Mouse (Mus musculus): ENCODE data around the gene Ino80d. TPM values are rescaled to one million over a fixed set of nuclear protein-coding genes. Genes with fewer than 3 reads are reported as not detected.

Gene Ino80d
- polyA plus RNA-seq, 1 experiment from 2014 or later: 12.2 TPM

DNA sequence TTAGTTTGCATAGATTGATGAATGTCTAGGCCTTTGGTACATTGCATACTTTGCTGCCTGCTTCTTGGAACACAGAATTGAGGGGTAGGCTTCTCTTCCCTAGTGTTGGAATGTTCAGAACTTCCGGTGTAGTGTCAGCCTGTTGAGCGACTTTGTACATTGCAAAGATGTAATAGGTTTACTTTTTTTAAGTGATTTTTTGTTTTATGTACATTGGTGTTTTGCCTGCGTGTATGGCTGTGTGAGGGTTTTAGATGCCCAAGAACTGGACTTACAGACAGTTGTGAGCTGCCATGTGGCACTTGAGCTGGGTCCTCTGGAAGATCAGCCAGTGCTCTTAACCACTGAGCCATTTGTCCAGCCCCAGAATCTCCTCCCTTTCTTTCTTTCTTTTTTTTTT is 1.1 kb upstream of the Ino80d start:
- Histone ChIP-seq H3K9me3 (ENCODE audit: control insufficient read depth, low read length) (no peaks in the 10 kb centered on the region), H3K36me3 (ENCODE audit: control insufficient read depth, insufficient read depth, low read length) (peaks cover 30% of the 10 kb centered on the region), H3K4me2 (ENCODE audit: low read length) (peak overlapping the region; percentile 87), H3K27me3 (ENCODE audit: control insufficient read depth, insufficient read depth, low read length) (no peaks in the 10 kb centered on the region), H3K4me1 (ENCODE audit: control insufficient read depth in 2 of 2, insufficient read depth in 2 of 2, low read length in 2 of 2) (peaks cover 4 to 12% of the 10 kb centered on the region in 2 experiments; a peak in 3 of 4 replicates), H3K4me3 (ENCODE audit: control insufficient read depth in 1 of 2, insufficient read depth in 1 of 2, low read depth in 1 of 2, low read length in 2 of 2) (peak overlapping the region; percentile 39 to 96), H3K27ac (replicated peaks in 1 of 2; ENCODE audit: control insufficient read depth in 1 of 2, insufficient read depth in 1 of 2, low read depth in 2 of 2, low read length in 2 of 2) (peak overlapping the region in 1 of 2 experiments; percentile 99; a peak in 2 of 4 replicates), H3K9ac (ENCODE audit: low read length) (peak overlapping the region; percentile 100)
- no peak for ATAC-seq (ENCODE audit: insufficient number of reproducible peaks, insufficient read depth, low FRiP score, low read depth)
- 24% methylated on average over 3 of the region's 3 CpGs for WGBS

DNA sequence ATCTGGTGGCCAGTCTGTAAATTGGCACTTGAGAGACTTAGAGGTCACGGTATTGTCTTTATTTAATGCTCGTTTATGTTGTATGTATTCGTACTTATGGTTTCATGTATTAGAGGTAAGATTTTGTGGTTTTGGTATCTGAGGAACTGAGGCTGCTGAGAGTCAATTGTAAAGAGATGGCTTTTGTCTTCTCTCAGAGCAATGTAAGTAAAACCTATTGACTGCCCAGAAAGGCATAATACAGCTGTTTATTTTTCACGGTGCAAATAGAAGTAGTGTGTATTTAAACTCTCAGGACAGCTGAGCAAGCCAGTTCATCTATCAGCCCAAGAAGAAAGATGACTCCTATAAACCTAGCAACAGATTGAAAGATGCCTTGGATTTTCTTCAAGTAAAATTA is 629 bp upstream of the Ino80d start:
- H3K4me2 ChIP-seq (ENCODE audit: low read length): peak overlapping the region; percentile 87
- H3K9ac ChIP-seq (ENCODE audit: low read length): peak overlapping the region; percentile 100
- H3K4me1 ChIP-seq (ENCODE audit: control insufficient read depth in 2 of 2, insufficient read depth in 2 of 2, low read length in 2 of 2): peaks cover 5 to 12% of the 10 kb centered on the region in 2 experiments; a peak in 3 of 4 replicates
- WGBS: 18% methylated on average over 4 of the region's 4 CpGs
- H3K27ac ChIP-seq (replicated peaks in 1 of 2; ENCODE audit: control insufficient read depth in 1 of 2, insufficient read depth in 1 of 2, low read depth in 2 of 2, low read length in 2 of 2): peak overlapping the region; percentile 28 to 99; a peak in 3 of 4 replicates
- peaks cover 25% of the 10 kb centered on the region for H3K36me3 ChIP-seq (ENCODE audit: control insufficient read depth, insufficient read depth, low read length)
- no peaks in the 10 kb centered on the region for H3K27me3 ChIP-seq (ENCODE audit: control insufficient read depth, insufficient read depth, low read length)
- H3K9me3 ChIP-seq (ENCODE audit: control insufficient read depth, low read length): no peaks in the 10 kb centered on the region
- ATAC-seq (ENCODE audit: insufficient number of reproducible peaks, insufficient read depth, low FRiP score, low read depth): no peak
- H3K4me3 ChIP-seq (ENCODE audit: control insufficient read depth in 1 of 2, insufficient read depth in 1 of 2, low read depth in 1 of 2, low read length in 2 of 2): peak overlapping the region; percentile 14 to 96; a peak in 3 of 4 replicates

DNA sequence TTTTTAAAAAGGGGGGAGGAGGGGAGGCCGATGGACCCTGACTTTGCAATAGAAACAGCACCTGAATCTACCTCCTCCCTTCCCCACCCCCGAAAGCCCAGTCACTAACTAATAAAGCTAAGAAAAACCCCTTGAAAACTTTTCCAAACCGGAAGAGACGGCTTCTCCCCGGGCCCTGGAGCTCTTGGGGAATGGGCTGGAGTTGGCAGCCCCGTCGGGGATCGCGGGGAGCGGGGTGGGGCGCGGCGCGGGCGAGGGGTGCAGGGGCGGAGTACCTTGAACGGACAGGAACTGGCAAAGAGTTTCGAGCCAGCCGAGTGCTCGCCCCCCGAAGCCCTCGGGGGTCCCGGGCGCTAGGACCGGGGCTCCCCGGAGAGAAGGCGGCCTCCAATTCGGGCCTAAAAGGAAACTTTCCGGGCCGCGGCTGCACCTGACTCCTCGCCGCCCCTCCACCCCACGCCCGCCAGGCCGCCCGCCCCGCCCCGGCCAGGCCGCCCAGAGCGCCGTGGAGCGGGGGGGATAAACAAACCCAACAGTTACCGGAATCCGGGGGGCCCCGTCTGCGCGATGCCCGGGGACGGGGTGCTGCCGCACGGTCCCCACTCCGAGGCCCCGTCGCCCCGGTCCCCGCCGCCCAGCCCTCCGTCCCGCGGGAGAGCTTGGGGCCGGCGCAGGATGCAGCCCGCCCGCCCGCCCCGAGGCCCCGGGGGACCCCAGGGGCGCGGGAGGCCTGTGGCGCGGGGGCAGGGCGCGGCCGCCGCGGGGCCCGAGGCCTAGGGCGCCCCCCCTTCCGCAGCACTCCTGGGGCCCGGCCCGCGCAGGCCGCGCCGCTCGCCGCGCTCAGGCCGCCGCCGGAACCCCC is 962 bp downstream of the Ino80d start:
- under 1% methylated on average over 43 of the region's 92 CpGs for WGBS
- Histone ChIP-seq H3K4me1 (ENCODE audit: control insufficient read depth in 2 of 2, insufficient read depth in 2 of 2, low read length in 2 of 2) (peaks cover 7 to 14% of the 10 kb centered on the region in 2 experiments; a peak in 3 of 4 replicates), H3K4me3 (ENCODE audit: control insufficient read depth in 1 of 2, insufficient read depth in 1 of 2, low read depth in 1 of 2, low read length in 2 of 2) (peak overlapping the region; percentile 55 to 96), H3K9me3 (ENCODE audit: control insufficient read depth, low read length) (no peaks in the 10 kb centered on the region), H3K27ac (replicated peaks in 1 of 2; ENCODE audit: control insufficient read depth in 1 of 2, insufficient read depth in 1 of 2, low read depth in 2 of 2, low read length in 2 of 2) (peak overlapping the region; percentile 80 to 99), H3K36me3 (ENCODE audit: control insufficient read depth, insufficient read depth, low read length) (peaks cover 9% of the 10 kb centered on the region), H3K4me2 (ENCODE audit: low read length) (peak overlapping the region; percentile 87), H3K27me3 (ENCODE audit: control insufficient read depth, insufficient read depth, low read length) (no peaks in the 10 kb centered on the region), H3K9ac (ENCODE audit: low read length) (peak overlapping the region; percentile 100)
- peak; percentile 67 for ATAC-seq (ENCODE audit: insufficient number of reproducible peaks, insufficient read depth, low FRiP score, low read depth)

DNA sequence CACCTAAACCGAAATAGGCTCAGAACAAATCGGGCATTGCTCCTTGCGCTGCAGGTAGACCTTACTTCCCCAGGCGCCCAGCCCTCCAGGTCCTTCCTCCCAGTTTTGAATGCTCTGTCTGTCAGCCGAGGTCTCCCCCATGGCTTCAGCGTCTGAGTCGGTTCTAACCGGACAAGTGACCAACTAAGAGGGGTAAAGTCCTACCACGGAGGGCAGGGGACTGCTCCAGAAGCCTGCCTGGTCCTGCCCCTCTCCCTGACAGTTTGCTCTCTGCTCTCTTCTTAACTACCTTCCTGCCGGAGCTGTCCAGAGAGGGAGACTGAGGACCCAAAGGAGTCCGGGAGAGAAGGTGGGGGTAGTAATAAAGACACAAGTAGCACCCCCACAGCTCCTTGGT is 1.6 kb downstream of the Ino80d start:
- peak overlapping the region; percentile 80 to 99 for H3K27ac ChIP-seq (replicated peaks in 1 of 2; ENCODE audit: control insufficient read depth in 1 of 2, insufficient read depth in 1 of 2, low read depth in 2 of 2, low read length in 2 of 2)
- peaks cover 3% of the 10 kb centered on the region; the same call in 1 of the 2 replicates for H3K36me3 ChIP-seq (ENCODE audit: control insufficient read depth, insufficient read depth, low read length)
- peaks cover 9 to 21% of the 10 kb centered on the region in 2 experiments; a peak in 3 of 4 replicates for H3K4me1 ChIP-seq (ENCODE audit: control insufficient read depth in 2 of 2, insufficient read depth in 2 of 2, low read length in 2 of 2)
- ATAC-seq (ENCODE audit: insufficient number of reproducible peaks, insufficient read depth, low FRiP score, low read depth): no peak
- under 1% methylated on average over 11 of the region's 11 CpGs for WGBS
- peak overlapping the region; percentile 87 for H3K4me2 ChIP-seq (ENCODE audit: low read length)
- no peaks in the 10 kb centered on the region for H3K27me3 ChIP-seq (ENCODE audit: control insufficient read depth, insufficient read depth, low read length)
- peak overlapping the region; percentile 55 to 96 for H3K4me3 ChIP-seq (ENCODE audit: control insufficient read depth in 1 of 2, insufficient read depth in 1 of 2, low read depth in 1 of 2, low read length in 2 of 2)
- H3K9ac ChIP-seq (ENCODE audit: low read length): peak overlapping the region; percentile 100
- H3K9me3 ChIP-seq (ENCODE audit: control insufficient read depth, low read length): no peaks in the 10 kb centered on the region

DNA sequence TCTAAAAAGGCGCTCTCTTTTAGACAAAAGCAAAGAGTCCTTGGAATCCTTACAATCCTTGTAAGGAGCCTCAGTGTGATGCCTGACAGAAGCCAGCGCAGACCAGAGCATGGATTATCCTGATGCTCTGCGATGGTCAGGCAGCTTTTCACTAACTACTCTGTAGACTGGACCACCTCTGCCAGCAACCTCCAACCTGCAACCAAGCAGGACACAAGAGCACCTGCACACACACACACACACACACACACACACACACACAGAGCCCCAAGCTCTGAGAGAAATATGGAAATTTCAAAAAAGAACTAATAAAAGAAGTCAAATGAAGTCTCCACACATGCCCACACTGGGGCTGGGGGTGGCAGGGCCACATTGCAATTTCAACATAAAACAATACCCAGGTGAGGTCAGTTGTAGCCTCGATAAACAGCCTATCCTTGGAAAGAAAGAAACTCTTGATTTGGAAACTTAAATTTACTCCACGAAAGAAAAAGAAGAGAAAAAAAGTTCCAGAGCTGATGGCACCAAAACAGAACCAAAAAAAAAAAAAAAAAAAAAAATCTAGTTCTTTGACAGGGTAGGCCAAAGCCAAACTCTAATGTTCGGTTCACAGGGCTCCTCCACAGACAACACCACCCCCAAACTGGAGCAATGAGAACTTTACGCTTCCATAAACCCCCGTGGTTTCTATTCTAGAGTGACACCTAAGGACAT is 2.2 kb downstream of the Ino80d start:
- H3K36me3 ChIP-seq (ENCODE audit: control insufficient read depth, insufficient read depth, low read length): 0 out of 2 replicates have a peak, but pooled peaks cover 3% of the 10 kb centered on the region
- ATAC-seq (ENCODE audit: insufficient number of reproducible peaks, insufficient read depth, low FRiP score, low read depth): no peak
- peak overlapping the region; percentile 55 to 96 for H3K4me3 ChIP-seq (ENCODE audit: control insufficient read depth in 1 of 2, insufficient read depth in 1 of 2, low read depth in 1 of 2, low read length in 2 of 2)
- peak overlapping the region; percentile 87 for H3K4me2 ChIP-seq (ENCODE audit: low read length)
- peaks cover 11 to 25% of the 10 kb centered on the region in 2 experiments; a peak in 3 of 4 replicates for H3K4me1 ChIP-seq (ENCODE audit: control insufficient read depth in 2 of 2, insufficient read depth in 2 of 2, low read length in 2 of 2)
- 45% methylated on average over 8 of the region's 8 CpGs for WGBS
- H3K9me3 ChIP-seq (ENCODE audit: control insufficient read depth, low read length): no peaks in the 10 kb centered on the region
- peak overlapping the region; percentile 100 for H3K9ac ChIP-seq (ENCODE audit: low read length)
- H3K27ac ChIP-seq (replicated peaks in 1 of 2; ENCODE audit: control insufficient read depth in 1 of 2, insufficient read depth in 1 of 2, low read depth in 2 of 2, low read length in 2 of 2): peak overlapping the region in 1 of 2 experiments; percentile 99; a peak in 2 of 4 replicates
- no peaks in the 10 kb centered on the region for H3K27me3 ChIP-seq (ENCODE audit: control insufficient read depth, insufficient read depth, low read length)

DNA sequence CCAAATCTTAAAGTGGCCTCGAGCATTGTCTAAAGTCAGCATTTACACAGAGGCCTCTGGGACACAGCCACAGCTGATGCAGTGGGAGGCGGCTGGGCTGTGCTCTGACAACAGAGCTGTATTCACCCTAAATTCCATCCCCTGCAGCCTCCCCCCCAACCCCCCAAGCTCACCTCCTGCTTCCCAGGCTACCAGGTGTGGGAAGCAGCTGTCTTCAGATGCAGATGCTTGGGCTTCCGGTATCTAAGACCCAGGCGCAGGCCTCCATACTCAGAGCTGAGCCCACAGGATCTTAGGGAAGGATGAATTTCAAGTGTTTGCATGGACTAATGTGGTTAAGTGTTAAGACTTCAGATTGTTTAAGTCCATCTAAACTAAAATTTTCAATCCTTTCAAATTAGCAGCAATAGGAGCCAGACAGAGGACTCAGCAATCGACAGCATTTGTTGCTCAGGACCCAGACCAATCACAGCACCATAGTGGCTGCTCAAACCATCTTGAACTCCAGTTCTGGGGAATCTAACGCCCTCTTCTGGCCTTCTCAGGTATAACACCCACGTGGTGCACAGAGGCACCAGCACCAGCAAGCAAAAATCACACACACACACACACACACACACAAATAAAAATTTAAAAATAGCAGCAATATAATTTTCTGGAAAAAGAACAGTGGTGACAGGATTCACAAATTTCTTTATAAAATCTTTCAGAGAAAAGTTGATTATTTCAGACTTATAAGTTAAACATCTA is 3.8 kb downstream of the Ino80d start:
- H3K4me1 ChIP-seq (ENCODE audit: control insufficient read depth in 2 of 2, insufficient read depth in 2 of 2, low read length in 2 of 2): peaks cover 11 to 25% of the 10 kb centered on the region in 2 experiments; a peak in 3 of 4 replicates
- H3K9ac ChIP-seq (ENCODE audit: low read length): no peak overlapping the region
- no peak overlapping the region for H3K4me2 ChIP-seq (ENCODE audit: low read length)

More for the DNA sequence above, 3.8 kb downstream of the Ino80d start:
- Histone ChIP-seq H3K27me3 (ENCODE audit: control insufficient read depth, insufficient read depth, low read length) (no peaks in the 10 kb centered on the region), H3K36me3 (ENCODE audit: control insufficient read depth, insufficient read depth, low read length) (peaks cover 3% of the 10 kb centered on the region; the same call in 1 of the 2 replicates), H3K4me3 (ENCODE audit: control insufficient read depth in 1 of 2, insufficient read depth in 1 of 2, low read depth in 1 of 2, low read length in 2 of 2) (no peak overlapping the region), H3K27ac (replicated peaks in 1 of 2; ENCODE audit: control insufficient read depth in 1 of 2, insufficient read depth in 1 of 2, low read depth in 2 of 2, low read length in 2 of 2) (no peak overlapping the region), H3K9me3 (ENCODE audit: control insufficient read depth, low read length) (no peaks in the 10 kb centered on the region)
- ATAC-seq (ENCODE audit: insufficient number of reproducible peaks, insufficient read depth, low FRiP score, low read depth): no peak
- WGBS: 53% methylated on average over 7 of the region's 7 CpGs

Data from heart, embryonic 14.5 days (tissue).